Mouse (Mus musculus): ENCODE data around the gene Tgm4.

The Tgm4 gene

GRCm38 (mm10) chr9:123109188-123109587 lies 74.7 kb downstream of the Tgm4 start:
- DNase-seq = no peak

DNA sequence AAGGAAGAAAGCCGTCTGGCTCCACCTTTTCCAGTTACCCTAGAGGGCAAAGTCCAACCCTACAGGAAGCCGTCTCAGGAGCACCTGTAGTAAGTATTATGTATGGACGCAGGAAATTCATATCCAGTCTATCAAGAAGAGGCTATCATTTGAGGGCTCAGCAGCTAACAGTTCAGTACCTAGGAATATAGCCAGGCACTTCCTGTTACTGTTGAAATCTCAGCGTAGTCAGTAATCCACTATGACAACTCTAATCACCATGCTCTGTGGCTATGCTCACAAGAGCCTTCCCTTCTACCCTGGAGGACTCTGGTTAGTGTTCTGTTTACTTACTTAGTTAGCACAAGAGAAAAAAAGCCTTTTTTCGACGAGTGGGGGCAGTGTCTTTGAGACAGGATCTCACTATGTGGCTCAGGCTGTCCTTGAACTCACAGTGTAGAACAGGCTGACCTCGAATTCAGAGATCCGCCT lies 77.3 kb downstream of the Tgm4 start:
- DNase-seq = no peak

DNA sequence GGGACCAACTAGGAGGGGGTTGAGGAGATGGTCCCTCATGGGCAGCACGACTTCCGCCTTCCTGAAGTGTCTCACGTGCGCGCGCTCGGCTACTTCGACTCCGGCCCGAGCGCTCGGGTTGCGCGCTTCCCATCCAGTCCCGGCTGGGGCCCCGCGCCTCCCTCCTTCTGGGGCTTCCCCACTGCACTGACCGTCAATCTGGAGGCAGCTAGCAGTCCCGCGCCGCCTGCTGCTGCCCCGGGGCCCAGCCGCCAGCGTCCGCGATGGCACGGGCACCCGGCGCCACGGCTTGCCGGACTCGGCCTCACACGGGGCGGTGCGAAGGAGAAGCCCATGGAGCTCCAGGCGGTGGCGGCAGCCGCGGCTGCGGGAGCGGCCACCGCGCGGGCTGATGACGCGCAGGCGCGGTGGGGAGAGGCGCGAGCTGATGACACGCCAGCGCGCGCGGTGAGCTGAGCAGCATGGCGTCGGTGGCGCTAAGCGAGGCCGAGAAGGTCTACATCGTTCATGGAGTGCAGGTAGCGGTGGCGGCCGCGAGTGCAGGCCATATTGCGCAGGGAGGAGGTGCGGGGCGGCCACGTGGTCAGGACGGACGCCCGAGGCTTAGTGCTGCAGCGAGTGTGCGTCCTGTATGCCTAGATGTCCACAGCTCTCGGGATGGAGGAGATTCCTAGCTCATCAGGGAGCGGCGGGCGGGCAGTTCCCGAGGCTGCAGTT lies 78.4 kb downstream of the Tgm4 start, which contains the start of the genes Zdhhc3 and Exosc7:
TSS of gene Zdhhc3 (minus strand) at position 401 of the 717 bp plus-strand sequence.
TSS of gene Exosc7 (plus strand) at position 411 of the 717 bp plus-strand sequence.
- DNase-seq = peak; percentile 91

- peak; percentile 20 for DNase-seq
Observed at GRCm38 (mm10) chr9:123113931-123114330, 79.4 kb downstream of the Tgm4 start.

DNA sequence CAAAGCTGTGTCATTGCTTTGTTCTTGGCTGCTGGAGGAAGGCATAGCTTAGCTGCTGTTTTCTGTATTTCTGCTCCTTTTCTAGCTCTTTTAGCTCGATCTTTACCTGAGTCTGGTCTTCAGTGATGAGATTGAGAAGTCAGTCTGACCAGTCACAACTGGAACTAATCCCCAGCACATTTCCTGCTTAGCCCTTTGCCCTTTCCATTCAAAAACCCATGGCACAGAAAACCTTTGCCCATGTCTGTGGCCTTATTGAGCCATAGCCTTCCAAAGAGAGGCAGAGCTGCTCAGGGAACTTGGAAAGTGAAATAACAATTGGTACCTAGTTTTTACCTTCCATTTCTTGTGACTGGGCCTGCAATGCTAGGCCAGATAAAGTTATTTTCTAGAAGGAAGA lies 81.0 kb downstream of the Tgm4 start:
- DNase-seq = no peak
